Comparison of ENCODE assay signal across 8 mouse cellular contexts in genomic region chr5:110023273-110023672, GRCm38 (mm10). TPM values are rescaled to one million over a fixed set of nuclear protein-coding genes. Genes with fewer than 3 reads are reported as not detected.
DNase-seq lines count a peak whose midpoint lies in the region; ATAC-seq and TF ChIP-seq lines count a peak whose summit lies in the region.

No protein-coding gene starts in this region.

- peak; percentile 14 for DNase-seq in heart, postnatal 0 days (ENCODE audit: low spot score)
- DNase-seq in heart, postnatal 10 days: no peak
- peak; percentile 10 for DNase-seq in embryo, embryonic 11 days
- DNase-seq in hindbrain, postnatal 0 days (ENCODE audit: low spot score): no peak
- DNase-seq in midbrain, embryonic 14.5 days: peak; percentile 63
- no peak for DNase-seq in layer of hippocampus, adult 9-10 months (ENCODE audit: low spot score)
- DNase-seq in adrenal gland, adult (ENCODE audit: inconsistent age in 2 of 2, low spot score in 1 of 2): no peak
- DNase-seq in urinary bladder, postnatal 36 days (ENCODE audit: low spot score in 2 of 2): no peak

- no peak for TF ChIP-seq EP300 in heart, postnatal 0 days (IDR thresholded peaks at IDR 0.05; ENCODE audit: low read depth)

- no peaks in the 10 kb centered on the region for H3K4me1 ChIP-seq in heart, postnatal 0 days (ENCODE audit: control insufficient read depth, insufficient read depth)
- H3K4me1 ChIP-seq in hindbrain, postnatal 0 days (ENCODE audit: insufficient read depth, low read length): no peaks in the 10 kb centered on the region
- no peaks in the 10 kb centered on the region for H3K4me1 ChIP-seq in midbrain, embryonic 14.5 days (ENCODE audit: control insufficient read depth, insufficient read depth, low read length)

- no peak overlapping the region for H3K27ac ChIP-seq in heart, postnatal 0 days (ENCODE audit: low read depth)
- no peak overlapping the region; the same call in 1 of the 2 replicates for H3K27ac ChIP-seq in hindbrain, postnatal 0 days
- peak overlapping the region; percentile 74 for H3K27ac ChIP-seq in midbrain, embryonic 14.5 days (replicated peaks; ENCODE audit: low read depth, low read length)

- intact Hi-C loops in heart, postnatal 10 days (cut with DNase I): loop anchor here (5.0 kb wide), 1 partner anchor 421 kb away; no protein-coding TSS in a partner anchor

- peak overlapping the region; percentile 53 for H3K4me2 ChIP-seq in heart, postnatal 0 days (ENCODE audit: low read depth, low read length)
- H3K4me2 ChIP-seq in hindbrain, postnatal 0 days (ENCODE audit: low read depth, low read length): peak overlapping the region; percentile 46; the same call in 1 of the 2 replicates
- H3K4me2 ChIP-seq in midbrain, embryonic 14.5 days (ENCODE audit: low read length): peak overlapping the region; percentile 55

- no peak for ATAC-seq in heart, postnatal 0 days (ENCODE audit: insufficient read depth, low read depth)
- peak; percentile 56 for ATAC-seq in hindbrain, postnatal 0 days
- ATAC-seq in midbrain, embryonic 14.5 days (ENCODE audit: low FRiP score, low TSS enrichment): peak; percentile 64; the same call in 1 of the 2 replicates

- no peaks in the 10 kb centered on the region for H3K36me3 ChIP-seq in heart, postnatal 0 days (replicated peaks; ENCODE audit: control insufficient read depth, insufficient read depth, low read length)
- no peaks in the 10 kb centered on the region for H3K36me3 ChIP-seq in hindbrain, postnatal 0 days (ENCODE audit: insufficient read depth, low read length)
- no peaks in the 10 kb centered on the region for H3K36me3 ChIP-seq in midbrain, embryonic 14.5 days (ENCODE audit: control insufficient read depth, insufficient read depth, low read length)

- peak overlapping the region; percentile 24 for H3K4me3 ChIP-seq in heart, postnatal 0 days (ENCODE audit: low read depth, low read length)
- peak overlapping the region; percentile 23 for H3K4me3 ChIP-seq in hindbrain, postnatal 0 days (ENCODE audit: low read length)
- H3K4me3 ChIP-seq in midbrain, embryonic 14.5 days (replicated peaks; ENCODE audit: low read depth, low read length): peak overlapping the region; percentile 29

- no peaks in the 10 kb centered on the region for H3K27me3 ChIP-seq in heart, postnatal 0 days (ENCODE audit: control insufficient read depth, insufficient read depth, low read length)
- no peaks in the 10 kb centered on the region for H3K27me3 ChIP-seq in hindbrain, postnatal 0 days (ENCODE audit: insufficient read depth, low read length)
- no peaks in the 10 kb centered on the region for H3K27me3 ChIP-seq in midbrain, embryonic 14.5 days (ENCODE audit: control insufficient read depth, insufficient read depth, low read length)

- WGBS in heart, postnatal 0 days: 24% methylated on average over 9 of the region's 9 CpGs
- 47% methylated on average over 9 of the region's 9 CpGs for WGBS in hindbrain, postnatal 0 days
- WGBS in midbrain, embryonic 14.5 days: 36% methylated on average over 9 of the region's 9 CpGs

- H3K9me3 ChIP-seq in heart, postnatal 0 days (replicated peaks; ENCODE audit: control insufficient read depth, low read length): no peaks in the 10 kb centered on the region
- no peaks in the 10 kb centered on the region for H3K9me3 ChIP-seq in hindbrain, postnatal 0 days (ENCODE audit: low read length)
- no peaks in the 10 kb centered on the region for H3K9me3 ChIP-seq in midbrain, embryonic 14.5 days (ENCODE audit: control insufficient read depth, low read length)

- no peak overlapping the region for H3K9ac ChIP-seq in heart, postnatal 0 days (replicated peaks; ENCODE audit: low read depth, low read length)
- H3K9ac ChIP-seq in hindbrain, postnatal 0 days (replicated peaks; ENCODE audit: low read length): peak overlapping the region; percentile 24; the same call in 1 of the 2 replicates
- peak overlapping the region; percentile 50 for H3K9ac ChIP-seq in midbrain, embryonic 14.5 days (replicated peaks; ENCODE audit: low read length)

- no peak for TF ChIP-seq CTCF in heart, postnatal 0 days (IDR thresholded peaks at IDR 0.05; ENCODE audit: low read depth)
- no peak for TF ChIP-seq CTCF in hindbrain, postnatal 0 days (IDR thresholded peaks at IDR 0.05; ENCODE audit: low read depth)

RNA-seq across cellular contexts. Expression of gene Zfp932, which starts 27.0 kb away (rescaled TPM):
- total RNA-seq in heart, postnatal 0 days (2014; rRNA removed; ENCODE audit: low replicate concordance): 0.73 and 2.5 TPM in 2 replicates
- polyA plus RNA-seq in heart, postnatal 0 days (2015; fragmentation: Nextera tagmentation; extraction: Ambion mirVana): 9.5 and 9.6 TPM in 2 replicates
- 10 to 100 TPM in 1 of 2 experiments, 1 to 10 TPM in 1; 7.9 to 10.0 TPM for total RNA-seq in heart, postnatal 10 days (2021)
- total RNA-seq in hindbrain, postnatal 0 days (2014; rRNA removed): 11.6 and 11.7 TPM in 2 replicates
- polyA plus RNA-seq in hindbrain, postnatal 0 days (2015; fragmentation: Nextera tagmentation; extraction: Ambion mirVana): 19.0 and 19.9 TPM in 2 replicates
- 18.9 and 22.4 TPM in 2 replicates for polyA plus RNA-seq in midbrain, embryonic 14.5 days (2014; fragmentation: Nextera tagmentation; extraction: Ambion mirVana)

RNA-seq across cellular contexts. Expression of gene Gm17655, which starts 49.0 kb away (rescaled TPM):
- total RNA-seq in heart, postnatal 0 days (2014; rRNA removed; ENCODE audit: low replicate concordance): 0.12 TPM in 1 of 2 replicates, not detected in the other
- 1.4 and 1.8 TPM in 2 replicates for polyA plus RNA-seq in heart, postnatal 0 days (2015; fragmentation: Nextera tagmentation; extraction: Ambion mirVana)
- total RNA-seq in heart, postnatal 10 days (2021): 1 to 10 TPM; 1.2 to 5.3 TPM
- total RNA-seq in hindbrain, postnatal 0 days (2014; rRNA removed): 1.2 TPM in 1 of 2 replicates, not detected in the other
- 1.5 and 2.9 TPM in 2 replicates for polyA plus RNA-seq in hindbrain, postnatal 0 days (2015; fragmentation: Nextera tagmentation; extraction: Ambion mirVana)
- polyA plus RNA-seq in midbrain, embryonic 14.5 days (2014; fragmentation: Nextera tagmentation; extraction: Ambion mirVana): 6.8 and 7.4 TPM in 2 replicates

Comparison
In these comparisons a context has a peak if more than half of its experiments do, and no peak if none do; other contexts are left out.
1. DNase-seq: peak in heart, postnatal 0 days (single experiment), embryo, embryonic 11 days (single experiment) and midbrain, embryonic 14.5 days (single experiment); none in heart, postnatal 10 days (0 of 2), hindbrain, postnatal 0 days (single experiment), layer of hippocampus, adult 9-10 months (single experiment), adrenal gland, adult (0 of 2) and urinary bladder, postnatal 36 days (0 of 2).
2. Peak in every context shown above with its lines, with median percentiles within 50 percentile points of each other: H3K4me2 ChIP-seq and H3K4me3 ChIP-seq.